22 mouse cellular contexts compared by ENCODE assay signal in the genomic region with DNA sequence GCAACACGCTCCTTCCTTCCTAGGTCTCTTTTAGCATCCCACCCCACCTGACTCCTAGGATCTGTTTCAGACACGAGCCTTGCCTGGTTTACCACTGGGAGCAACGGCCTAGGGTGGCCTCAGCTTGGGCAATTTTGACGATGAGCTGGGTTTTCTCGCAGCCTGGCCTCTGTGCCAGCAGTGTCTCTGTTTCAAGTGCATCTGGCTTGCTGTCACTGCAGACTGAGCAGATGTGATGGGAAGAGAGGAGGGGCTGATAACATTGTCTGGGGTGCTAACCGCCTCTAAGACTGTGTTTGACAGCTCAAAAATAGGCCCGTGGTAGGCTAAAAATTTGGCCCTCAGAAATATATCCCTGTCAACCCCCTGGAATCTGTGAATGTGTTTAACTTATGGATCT. TPM values are rescaled to one million over a fixed set of nuclear protein-coding genes. Genes with fewer than 3 reads are reported as not detected.
DNase-seq lines count a peak whose midpoint lies in the region; TF ChIP-seq lines count a peak whose summit lies in the region.
"Had no signal": no experiment of that assay in that cellular context is flagged by ENCODE, and none has a peak within 500 bp of the region (broad histone marks: within the 10 kb centered on the region; RNA-seq: fewer than 3 reads in every experiment).

No protein-coding gene starts in this region.

- DNase-seq in left cerebral cortex, adult 18-20 months (ENCODE audit: low spot score in 2 of 2) = peak; percentile 25 to 51
- no peak for DNase-seq in left cerebral cortex, postnatal 10 days (ENCODE audit: extremely low spot score in 1 of 2, low spot score in 2 of 2)
- DNase-seq in 3134 (ENCODE audit: extremely low read depth, insufficient read length, low spot score) (peak; percentile 71), MN1 (ENCODE audit: low spot score) (peak; percentile 44)
- peak; percentile 50 to 84 for DNase-seq in frontal cortex, postnatal 36 days (ENCODE audit: low spot score in 2 of 2)
- DNase-seq in layer of hippocampus, adult 2 months (ENCODE audit: low spot score in 2 of 2) = no peak
- no peak for DNase-seq in kidney, adult 11 months
- DNase-seq: adrenal gland, adult 2 months; cerebellum, adult 11 months; cerebellum, postnatal 36 days; gastrocnemius, postnatal 36 days; heart, postnatal 10 days; kidney, adult 18-20 months; kidney, postnatal 25 days; layer of hippocampus, adult 9-11 months; midbrain, embryonic 14.5 days; thymus, adult 18-20 months had no signal

- no peak overlapping the region for H3K4me3 ChIP-seq in layer of hippocampus, adult 2 months
- H3K4me3 ChIP-seq: embryonic facial prominence, embryonic 12.5 days; myocyte had no signal

- TF ChIP-seq CTCF in layer of hippocampus, adult 2 months (conservative IDR thresholded peaks at IDR 0.05) = no peak

- H3K27ac ChIP-seq in layer of hippocampus, adult 2 months = no peak overlapping the region
- H3K27ac ChIP-seq: embryonic facial prominence, embryonic 12.5 days; hindbrain, postnatal 0 days; liver, embryonic 14.5 days had no signal

- intact Hi-C loops in left cerebral cortex, postnatal 10 days (cut with DNase I) = loop anchor here (5.0 kb wide), 1 partner anchor 64 kb away; no protein-coding TSS in a partner anchor

RNA-seq across cellular contexts. Expression of a gene that starts 25.0 kb away (rescaled TPM):
- total RNA-seq in left cerebral cortex, adult 18-20 months (2021) = not detected
- total RNA-seq in left cerebral cortex, postnatal 10 days (2021) = not detected
- not detected for total RNA-seq in layer of hippocampus, adult 2 months (2021)
- total RNA-seq: adrenal gland, adult 2 months; G1E; gastrocnemius, postnatal 36 days; heart, postnatal 10 days; hindbrain, postnatal 0 days had no signal

RNA-seq across cellular contexts. Expression of a gene that starts 30.5 kb away (rescaled TPM):
- not detected for total RNA-seq in left cerebral cortex, adult 18-20 months (2021)
- not detected for total RNA-seq in left cerebral cortex, postnatal 10 days (2021)
- not detected for total RNA-seq in layer of hippocampus, adult 2 months (2021)
- total RNA-seq: adrenal gland, adult 2 months; G1E; gastrocnemius, postnatal 36 days; heart, postnatal 10 days; hindbrain, postnatal 0 days had no signal

RNA-seq across cellular contexts. Expression of a gene that starts 34.4 kb away (rescaled TPM):
- not detected for total RNA-seq in left cerebral cortex, adult 18-20 months (2021)
- not detected for total RNA-seq in left cerebral cortex, postnatal 10 days (2021)
- not detected for total RNA-seq in layer of hippocampus, adult 2 months (2021)
- total RNA-seq: adrenal gland, adult 2 months; G1E; gastrocnemius, postnatal 36 days; heart, postnatal 10 days; hindbrain, postnatal 0 days had no signal

Comparison
In these comparisons a context has a peak if more than half of its experiments do, and no peak if none do; other contexts are left out.
1. DNase-seq: peak in left cerebral cortex, adult 18-20 months (2 of 2), 3134 (single experiment), MN1 (single experiment) and frontal cortex, postnatal 36 days (2 of 2); none in left cerebral cortex, postnatal 10 days (0 of 2), layer of hippocampus, adult 2 months (0 of 2) and kidney, adult 11 months (single experiment).